Comparison of ENCODE assay signal across 8 mouse cellular contexts in the genomic region with DNA sequence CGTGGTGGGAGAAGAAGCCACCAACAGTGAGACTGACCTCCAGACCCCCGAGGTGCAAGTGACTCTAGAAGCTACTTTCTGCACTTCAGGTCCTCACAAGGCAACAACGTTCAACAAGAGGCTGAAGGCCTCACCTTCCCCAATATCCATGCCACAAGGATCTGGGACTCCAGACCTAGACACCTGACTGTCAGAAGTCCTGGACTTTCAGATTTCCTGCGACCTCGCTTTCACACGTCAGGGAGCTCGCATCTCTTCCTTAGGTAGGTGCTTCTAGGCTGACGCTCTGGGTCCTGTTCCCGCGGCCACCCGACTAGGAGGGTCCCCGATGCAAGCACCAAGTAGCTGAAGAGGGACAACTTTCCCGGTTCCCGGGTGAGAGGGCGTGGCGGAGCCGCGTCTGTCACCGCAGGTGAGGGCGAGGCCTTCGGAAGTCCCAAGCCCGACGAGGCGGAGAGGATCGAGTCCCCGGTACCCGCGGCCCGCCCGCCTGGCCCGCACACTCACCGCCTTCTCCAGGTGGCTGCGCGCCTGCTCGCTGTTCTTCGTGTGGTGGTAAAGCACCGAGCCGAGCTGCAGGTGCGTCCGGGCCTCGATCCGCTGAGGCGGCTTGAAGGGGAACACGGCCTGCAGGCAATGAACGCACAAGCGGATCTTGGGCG. TPM values are rescaled to one million over a fixed set of nuclear protein-coding genes. Genes with fewer than 3 reads are reported as not detected.
DNase-seq lines count a peak whose midpoint lies in the region; TF ChIP-seq lines count a peak whose summit lies in the region.

No protein-coding gene starts in this region.

- peak; percentile 42 to 48 for DNase-seq in lung, adult 18-20 months
- DNase-seq in lung, postnatal 4 days = no peak
- peak; percentile 44 for DNase-seq in c-Kit-negative CD71-positive TER-119-positive erythroid progenitor cells, embryonic 14.5 days (ENCODE audit: low read depth, low spot score)
- peak; percentile 31 for DNase-seq in gastrocnemius, postnatal 14 days
- peak; percentile 24 to 72 for DNase-seq in kidney, postnatal 25 days
- DNase-seq in midbrain, embryonic 10.5 days (ENCODE audit: low spot score) = no peak
- DNase-seq in right cerebral cortex, postnatal 4 days = no peak

- H3K4me3 ChIP-seq in midbrain, embryonic 10.5 days = peak overlapping the region; percentile 93
- peak overlapping the region; percentile 96 for H3K4me3 ChIP-seq in testis, adult 2 months (ENCODE audit: control insufficient read depth, low read depth, low read length)

- WGBS in midbrain, embryonic 10.5 days = 2% methylated on average over 47 of the region's 47 CpGs

- peak overlapping the region; percentile 95 for H3K27ac ChIP-seq in midbrain, embryonic 10.5 days (replicated peaks)
- peak overlapping the region; percentile 94 for H3K27ac ChIP-seq in testis, adult 2 months (ENCODE audit: control insufficient read depth, insufficient read depth, low read depth, low read length)

- no peaks in the 10 kb centered on the region for H3K9me3 ChIP-seq in midbrain, embryonic 10.5 days (replicated peaks)

- no peaks in the 10 kb centered on the region for H3K27me3 ChIP-seq in midbrain, embryonic 10.5 days (ENCODE audit: low read depth, poor library complexity, severe bottlenecking)
- H3K27me3 ChIP-seq in testis, adult 2 months (ENCODE audit: control insufficient read depth, insufficient read depth, low read length) = no peaks in the 10 kb centered on the region

- intact Hi-C loops in gastrocnemius, postnatal 14 days (cut with DNase I; ENCODE audit: low total_unique reads) = no loop called here

- TF ChIP-seq POLR2A in testis, adult 2 months (IDR thresholded peaks at IDR 0.05; ENCODE audit: control insufficient read depth, low read depth, low read length) = no peak

- TF ChIP-seq CTCF in testis, adult 2 months (IDR thresholded peaks at IDR 0.05; ENCODE audit: control insufficient read depth, insufficient read depth, insufficient replicate concordance, low read depth, low read length) = no peak

- H3K36me3 ChIP-seq in midbrain, embryonic 10.5 days = peaks cover 18% of the 10 kb centered on the region
- no peaks in the 10 kb centered on the region for H3K36me3 ChIP-seq in testis, adult 2 months (ENCODE audit: control insufficient read depth, insufficient read depth, low read length)

- H3K4me1 ChIP-seq in midbrain, embryonic 10.5 days = peaks cover 37% of the 10 kb centered on the region
- peaks cover 3% of the 10 kb centered on the region for H3K4me1 ChIP-seq in testis, adult 2 months (ENCODE audit: control insufficient read depth, insufficient read depth, low read length)

RNA-seq across cellular contexts. Expression of a gene that starts 0.5 kb away (rescaled TPM):
- total RNA-seq in gastrocnemius, postnatal 14 days (2021) = 10 to 100 TPM; 22.6 to 26.3 TPM
- 57.2 and 67.4 TPM in 2 replicates for polyA plus RNA-seq in midbrain, embryonic 10.5 days (2016; fragmentation: Nextera tagmentation; extraction: Ambion mirVana)
- polyA plus RNA-seq in testis, adult 2 months (2012; rRNA removed) = 46.0 and 52.7 TPM in 2 replicates

RNA-seq across cellular contexts. Expression of a gene that starts 0.6 kb away (rescaled TPM):
- 10 to 100 TPM; 17.7 to 17.9 TPM for total RNA-seq in gastrocnemius, postnatal 14 days (2021)
- polyA plus RNA-seq in midbrain, embryonic 10.5 days (2016; fragmentation: Nextera tagmentation; extraction: Ambion mirVana) = 51.9 and 57.7 TPM in 2 replicates
- 32.5 and 34.5 TPM in 2 replicates for polyA plus RNA-seq in testis, adult 2 months (2012; rRNA removed)

RNA-seq across cellular contexts. Expression of a gene that starts 30.7 kb away (rescaled TPM):
- total RNA-seq in gastrocnemius, postnatal 14 days (2021) = under 1 TPM in 1 of 2 experiments, not detected in 1; 0.51 TPM
- 0.69 and 1.1 TPM in 2 replicates for polyA plus RNA-seq in midbrain, embryonic 10.5 days (2016; fragmentation: Nextera tagmentation; extraction: Ambion mirVana)
- 11.0 and 14.1 TPM in 2 replicates for polyA plus RNA-seq in testis, adult 2 months (2012; rRNA removed)

RNA-seq across cellular contexts. Expression of a gene that starts 41.2 kb away (rescaled TPM):
- under 1 TPM in 1 of 2 experiments, not detected in 1; 0.06 TPM for total RNA-seq in gastrocnemius, postnatal 14 days (2021)
- 0.06 and 0.22 TPM in 2 replicates for polyA plus RNA-seq in midbrain, embryonic 10.5 days (2016; fragmentation: Nextera tagmentation; extraction: Ambion mirVana)
- polyA plus RNA-seq in testis, adult 2 months (2012; rRNA removed) = 0.23 and 0.31 TPM in 2 replicates

RNA-seq across cellular contexts. Expression of a gene that starts 45.8 kb away (rescaled TPM):
- 10 to 100 TPM; 31.0 to 35.1 TPM for total RNA-seq in gastrocnemius, postnatal 14 days (2021)
- 48.0 and 48.7 TPM in 2 replicates for polyA plus RNA-seq in midbrain, embryonic 10.5 days (2016; fragmentation: Nextera tagmentation; extraction: Ambion mirVana)
- polyA plus RNA-seq in testis, adult 2 months (2012; rRNA removed) = 80.8 and 84.9 TPM in 2 replicates

Comparison
In these comparisons a context has a peak if more than half of its experiments do, and no peak if none do; other contexts are left out.
1. DNase-seq: peak in lung, adult 18-20 months (2 of 2), c-Kit-negative CD71-positive TER-119-positive erythroid progenitor cells, embryonic 14.5 days (single experiment), gastrocnemius, postnatal 14 days (single experiment) and kidney, postnatal 25 days (2 of 2); none in lung, postnatal 4 days (0 of 2), midbrain, embryonic 10.5 days (single experiment) and right cerebral cortex, postnatal 4 days (single experiment).